Mouse (Mus musculus): ENCODE measurements around the gene Tram2. TPM values are rescaled to one million over a fixed set of nuclear protein-coding genes. Genes with fewer than 3 reads are reported as not detected.

Tram2 gene
- polyA plus RNA-seq, 1 experiment from 2014 or later = 3.5 TPM

DNA sequence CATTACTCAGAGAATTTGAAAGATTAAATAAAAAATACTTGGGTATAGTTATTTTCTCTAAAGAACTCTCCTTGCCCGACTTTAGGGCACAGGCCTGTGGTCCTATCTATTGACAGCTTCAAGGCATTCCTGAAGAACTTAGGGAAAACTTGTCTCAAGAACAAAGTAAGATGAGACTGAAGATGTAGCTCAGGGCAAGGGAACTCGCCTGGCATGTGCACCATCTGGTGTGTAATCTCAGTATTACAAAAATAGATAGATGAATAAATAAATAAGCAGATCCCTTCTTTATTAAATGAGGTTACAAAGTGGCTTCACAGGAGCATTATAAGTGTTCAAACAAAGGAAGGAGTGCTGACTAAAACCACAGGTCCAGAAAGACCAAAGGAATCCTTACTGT lies 94.9 kb downstream of the Tram2 start:
- H3K27ac ChIP-seq = no peak overlapping the region
- H3K9ac ChIP-seq = no peak overlapping the region
- no peak overlapping the region for H3K4me3 ChIP-seq
- H3K4me2 ChIP-seq (replicated peaks) = no peak overlapping the region
- no peaks in the 10 kb centered on the region for H3K27me3 ChIP-seq (replicated peaks)
- no peaks in the 10 kb centered on the region for H3K36me3 ChIP-seq
- no peaks in the 10 kb centered on the region for H3K4me1 ChIP-seq
- ATAC-seq (ENCODE audit: low FRiP score, low read depth) = no peak
- 86% methylated on average over 2 of the region's 2 CpGs for WGBS
- no peaks in the 10 kb centered on the region for H3K9me3 ChIP-seq

DNA sequence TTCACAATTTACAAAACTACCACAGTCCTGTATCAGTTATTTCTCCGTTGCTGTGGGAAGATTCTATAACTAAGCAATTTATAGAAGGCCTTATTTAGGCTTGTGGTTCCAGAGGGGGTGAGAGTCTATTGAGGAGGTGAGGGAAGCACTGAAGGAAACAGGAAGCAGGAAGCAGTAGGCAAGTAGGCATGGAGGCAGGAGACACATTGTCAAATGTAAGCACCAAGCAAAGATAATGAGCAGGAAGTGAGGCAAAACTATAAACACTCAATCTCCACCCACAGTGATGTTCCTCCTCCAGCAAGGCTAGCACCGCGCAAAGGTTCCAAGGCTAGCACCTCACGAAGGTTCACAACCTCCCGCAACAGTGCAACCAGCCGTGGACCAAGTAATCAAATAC lies 97.3 kb downstream of the Tram2 start:
- Histone ChIP-seq H3K27ac (no peak overlapping the region), H3K27me3 (replicated peaks) (no peaks in the 10 kb centered on the region), H3K4me1 (no peaks in the 10 kb centered on the region), H3K9ac (no peak overlapping the region), H3K4me3 (no peak overlapping the region), H3K9me3 (no peaks in the 10 kb centered on the region), H3K4me2 (replicated peaks) (no peak overlapping the region), H3K36me3 (no peaks in the 10 kb centered on the region)
- WGBS = 92% methylated on average over 6 of the region's 6 CpGs
- no peak for ATAC-seq (ENCODE audit: low FRiP score, low read depth)

DNA sequence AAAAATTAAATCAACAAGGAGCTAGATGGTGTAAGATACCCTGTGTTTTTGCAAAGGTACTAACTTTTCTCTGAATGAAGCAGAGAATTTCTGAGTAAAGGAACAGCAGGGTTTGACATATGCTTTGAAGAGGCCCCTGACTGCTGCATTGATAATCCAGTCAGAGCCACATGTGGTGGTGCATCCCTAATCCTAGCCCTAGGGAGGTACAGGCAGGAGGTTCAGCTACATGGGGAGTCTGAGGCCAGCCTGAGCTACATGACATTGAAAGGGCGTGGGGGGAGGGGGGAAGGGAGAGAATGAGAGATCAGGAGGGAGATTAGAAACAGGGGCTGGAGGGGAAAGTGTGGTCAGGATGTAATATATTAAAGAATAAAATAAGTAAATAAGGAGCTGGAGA lies 98.5 kb downstream of the Tram2 start:
- no peak overlapping the region for H3K27ac ChIP-seq
- H3K4me3 ChIP-seq = no peak overlapping the region
- no peaks in the 10 kb centered on the region for H3K9me3 ChIP-seq
- no peaks in the 10 kb centered on the region for H3K36me3 ChIP-seq
- 69% methylated on average over 1 of the region's 1 CpGs for WGBS
- ATAC-seq (ENCODE audit: low FRiP score, low read depth) = no peak
- no peak overlapping the region for H3K9ac ChIP-seq
- H3K27me3 ChIP-seq (replicated peaks) = no peaks in the 10 kb centered on the region
- no peaks in the 10 kb centered on the region for H3K4me1 ChIP-seq
- no peak overlapping the region for H3K4me2 ChIP-seq (replicated peaks)

DNA sequence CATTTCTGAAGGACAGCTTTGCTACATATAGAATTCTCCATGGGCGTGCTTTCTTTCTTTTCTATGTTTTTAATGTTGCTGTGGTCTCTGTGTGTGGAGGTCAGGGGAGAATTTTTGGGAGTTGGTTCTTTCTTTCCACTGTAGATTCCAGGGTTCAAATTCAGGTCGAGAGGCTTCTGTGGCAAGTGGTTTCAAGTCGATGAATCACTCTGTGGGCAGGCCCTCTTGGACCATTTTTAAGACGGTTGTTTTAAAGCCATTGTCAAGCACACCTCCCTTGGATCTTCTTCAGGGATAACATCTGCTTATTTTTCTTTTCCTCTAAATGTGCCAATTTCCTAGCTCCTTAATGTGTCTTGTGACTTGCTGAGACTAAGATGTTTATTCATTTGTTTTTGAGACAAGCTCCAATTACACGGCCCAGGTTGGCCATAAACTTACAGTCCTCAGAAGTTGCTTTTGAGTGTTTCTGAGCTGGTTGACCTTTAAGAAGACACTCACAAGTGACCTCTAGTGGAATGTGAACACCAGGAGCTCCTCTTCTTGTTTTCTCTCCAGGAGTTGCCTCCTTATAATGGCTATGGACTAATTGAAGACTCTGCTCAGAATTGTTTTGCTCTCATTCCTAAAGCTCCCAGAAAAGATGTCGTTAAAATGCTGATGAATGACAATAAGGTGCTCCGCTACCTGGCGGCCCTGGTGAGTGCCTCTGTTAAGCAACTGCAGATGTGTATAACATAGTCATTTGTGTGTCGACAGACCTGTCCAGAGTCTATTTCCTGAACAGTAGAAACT lies 104.5 kb downstream of the Tram2 start:
- 70% methylated on average over 9 of the region's 9 CpGs for WGBS
- no peak for ATAC-seq (ENCODE audit: low FRiP score, low read depth)
- no peak overlapping the region for H3K9ac ChIP-seq

DNA sequence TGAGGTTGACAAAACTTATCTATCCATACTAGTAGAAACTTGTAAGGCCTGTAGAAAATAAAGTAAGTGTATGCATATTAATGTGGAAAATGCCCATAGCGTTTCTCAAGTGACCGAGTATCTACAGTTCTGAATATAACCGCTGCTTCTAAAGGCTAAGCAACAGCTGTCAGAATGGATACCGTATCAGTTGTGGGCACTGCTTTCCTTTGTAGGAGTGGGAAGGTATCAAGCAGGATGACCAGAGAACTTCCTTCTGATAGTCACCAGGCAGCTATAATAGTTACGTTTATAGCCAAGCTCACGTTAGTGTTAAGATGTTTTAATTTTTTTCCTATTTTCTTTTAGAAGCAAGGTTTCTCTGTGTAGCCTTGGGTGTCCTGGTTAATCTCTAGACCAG lies 105.6 kb downstream of the Tram2 start:
- no peak for ATAC-seq (ENCODE audit: low FRiP score, low read depth)
- Histone ChIP-seq H3K4me2 (replicated peaks) (no peak overlapping the region), H3K9ac (no peak overlapping the region), H3K4me1 (no peaks in the 10 kb centered on the region), H3K4me3 (no peak overlapping the region), H3K9me3 (no peaks in the 10 kb centered on the region), H3K27me3 (replicated peaks) (no peaks in the 10 kb centered on the region), H3K27ac (no peak overlapping the region), H3K36me3 (no peaks in the 10 kb centered on the region)
- 93% methylated on average over 6 of the region's 6 CpGs for WGBS

More for the DNA sequence above, 104.5 kb downstream of the Tram2 start:
- no peak overlapping the region for H3K4me2 ChIP-seq (replicated peaks)
- H3K9me3 ChIP-seq = no peaks in the 10 kb centered on the region
- no peak overlapping the region for H3K27ac ChIP-seq
- H3K4me1 ChIP-seq = no peaks in the 10 kb centered on the region
- H3K36me3 ChIP-seq = no peaks in the 10 kb centered on the region
- H3K4me3 ChIP-seq = no peak overlapping the region
- no peaks in the 10 kb centered on the region for H3K27me3 ChIP-seq (replicated peaks)

DNA sequence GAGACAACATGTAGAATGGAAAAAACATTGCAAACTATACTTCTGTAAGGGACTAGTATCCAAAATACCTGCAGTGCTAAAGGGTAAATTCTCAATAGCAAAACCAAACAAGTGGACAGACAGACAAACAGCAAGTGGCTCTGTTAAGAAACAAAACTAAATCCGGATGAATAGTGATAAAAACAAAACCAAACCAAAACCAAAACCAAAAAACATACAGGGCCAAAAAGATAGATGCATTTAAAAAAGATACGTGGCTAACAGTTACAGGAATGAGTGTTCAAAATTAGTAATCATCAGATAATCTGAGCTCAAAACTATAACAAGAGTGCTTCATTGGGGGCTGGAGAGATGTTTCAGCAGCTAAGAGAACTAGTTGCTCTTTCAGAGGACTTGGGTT lies 109.4 kb downstream of the Tram2 start:
- H3K9ac ChIP-seq = no peak overlapping the region
- no peaks in the 10 kb centered on the region for H3K9me3 ChIP-seq
- H3K27ac ChIP-seq = no peak overlapping the region
- H3K27me3 ChIP-seq (replicated peaks) = no peaks in the 10 kb centered on the region
- no peak overlapping the region for H3K4me2 ChIP-seq (replicated peaks)
- H3K36me3 ChIP-seq = no peaks in the 10 kb centered on the region
- H3K4me1 ChIP-seq = no peaks in the 10 kb centered on the region
- no peak for ATAC-seq (ENCODE audit: low FRiP score, low read depth)
- H3K4me3 ChIP-seq = no peak overlapping the region
- WGBS = 81% methylated on average over 2 of the region's 2 CpGs

DNA sequence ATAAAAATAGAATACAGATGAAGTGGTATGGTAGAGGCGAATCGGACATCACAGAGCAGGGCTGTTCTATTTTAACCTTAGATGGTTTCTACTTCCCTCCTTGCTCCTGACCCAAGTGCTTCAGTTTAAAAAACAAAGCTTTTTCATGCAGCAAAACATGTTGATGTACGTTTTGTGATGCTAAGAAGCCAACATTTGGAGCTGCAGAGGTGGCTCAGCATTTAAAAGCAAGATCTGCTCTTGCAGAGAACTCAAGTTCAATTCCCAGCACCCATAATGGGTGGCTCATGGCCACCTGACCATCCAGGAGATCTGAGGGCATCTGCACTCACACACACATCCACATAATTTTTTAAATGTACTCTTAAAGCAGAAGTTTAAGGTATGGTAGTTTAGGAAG lies 124.2 kb downstream of the Tram2 start:
- Histone ChIP-seq H3K36me3 (no peaks in the 10 kb centered on the region), H3K4me3 (no peak overlapping the region), H3K9me3 (no peaks in the 10 kb centered on the region), H3K9ac (no peak overlapping the region), H3K4me1 (peaks cover 6% of the 10 kb centered on the region; the same call in 1 of the 2 replicates), H3K27ac (no peak overlapping the region), H3K27me3 (replicated peaks) (no peaks in the 10 kb centered on the region), H3K4me2 (replicated peaks) (no peak overlapping the region)
- 81% methylated on average over 3 of the region's 3 CpGs for WGBS
- ATAC-seq (ENCODE audit: low FRiP score, low read depth) = no peak

DNA sequence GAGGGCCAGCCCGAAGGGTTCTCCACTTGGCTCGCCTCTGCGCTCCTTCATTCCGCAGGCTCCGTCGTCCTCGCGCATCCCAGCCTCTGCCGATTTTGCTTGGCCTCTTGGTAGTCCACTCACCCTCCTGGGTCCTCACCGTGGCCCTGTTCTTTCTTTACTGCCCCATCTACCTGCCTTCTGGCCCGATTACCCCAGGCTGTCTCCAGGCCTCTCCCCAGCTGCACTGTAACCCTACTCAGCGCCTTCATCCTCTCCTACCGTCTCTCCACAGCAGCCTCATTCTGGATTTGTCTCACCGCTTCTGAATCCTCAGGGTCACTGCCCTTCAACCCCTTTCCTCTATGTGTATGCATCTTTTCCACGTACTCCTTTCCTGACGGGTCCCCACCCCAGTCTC lies 127.2 kb downstream of the Tram2 start:
- no peak; the same call in 1 of the 2 replicates for ATAC-seq (ENCODE audit: low FRiP score, low read depth)
- peak overlapping the region; percentile 37; the same call in 1 of the 2 replicates for H3K27ac ChIP-seq

DNA sequence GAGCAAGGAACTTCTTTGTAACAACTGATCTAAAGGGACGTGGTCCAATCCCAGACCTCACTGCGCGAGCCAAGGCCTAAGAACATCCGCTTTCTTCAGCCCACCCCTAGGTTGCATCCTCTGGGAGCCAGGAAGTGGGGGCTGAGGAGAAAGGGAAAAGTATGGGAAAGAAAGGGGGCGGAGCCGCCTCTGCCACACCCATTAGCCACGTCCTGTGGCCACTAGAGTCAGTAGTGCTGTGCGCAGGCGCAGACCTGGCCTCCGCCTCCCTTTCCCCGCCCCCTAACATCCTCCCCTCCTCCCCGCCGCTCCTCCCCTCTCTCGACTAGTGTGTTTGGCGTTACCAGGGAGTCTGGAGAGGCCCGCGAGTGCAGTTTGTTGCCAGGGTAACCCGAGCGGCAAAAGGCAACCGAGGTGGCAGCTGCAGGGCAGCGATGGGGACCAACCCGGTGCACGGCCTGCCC lies 127.7 kb downstream of the Tram2 start, which contains the start of gene Efhc1:
Gene Efhc1, plus strand, starts transcription at position 327 of the 464 bp plus-strand sequence.
- H3K27me3 ChIP-seq (replicated peaks) = no peaks in the 10 kb centered on the region
- H3K36me3 ChIP-seq = no peaks in the 10 kb centered on the region
- peaks cover 6% of the 10 kb centered on the region; the same call in 1 of the 2 replicates for H3K4me1 ChIP-seq
- WGBS = 2% methylated on average over 23 of the region's 23 CpGs
- peak within 1 kb of the TSS; percentile 64 for H3K9ac ChIP-seq
- peak within 1 kb of the TSS; percentile 64 for H3K4me2 ChIP-seq (replicated peaks)
- peak within 1 kb of the TSS; percentile 37; the same call in 1 of the 2 replicates for H3K27ac ChIP-seq
- no peaks in the 10 kb centered on the region for H3K9me3 ChIP-seq
- peak within 1 kb of the TSS; percentile 43 for H3K4me3 ChIP-seq
- peak; percentile 98 for ATAC-seq (ENCODE audit: low FRiP score, low read depth)

More for the DNA sequence above, 127.2 kb downstream of the Tram2 start:
- Histone ChIP-seq H3K36me3 (no peaks in the 10 kb centered on the region), H3K27me3 (replicated peaks) (no peaks in the 10 kb centered on the region), H3K9ac (peak overlapping the region; percentile 64), H3K4me3 (peak overlapping the region; percentile 43), H3K4me2 (replicated peaks) (peak overlapping the region; percentile 64), H3K9me3 (no peaks in the 10 kb centered on the region), H3K4me1 (peaks cover 6% of the 10 kb centered on the region; the same call in 1 of the 2 replicates)
- WGBS = 1% methylated on average over 16 of the region's 16 CpGs

Other genes starting within 250 kb of the Tram2 start
- 11.0 and 12.1 TPM in 2 replicates for gene Paqr8, start 188.6 kb downstream of the Tram2 start, polyA plus RNA-seq (2016; fragmentation: Nextera tagmentation; extraction: Ambion mirVana)
- gene Efhc1, start 127.6 kb downstream of the Tram2 start, polyA plus RNA-seq (2016; fragmentation: Nextera tagmentation; extraction: Ambion mirVana) = 1.4 and 1.5 TPM in 2 replicates
- gene Tmem14a, start 139.3 kb upstream of the Tram2 start, polyA plus RNA-seq (2016; fragmentation: Nextera tagmentation; extraction: Ambion mirVana) = 13.4 and 13.9 TPM in 2 replicates
- gene Gsta3, start 161.4 kb upstream of the Tram2 start, polyA plus RNA-seq (2016; fragmentation: Nextera tagmentation; extraction: Ambion mirVana) = 0.14 and 0.32 TPM in 2 replicates

Data from neural tube, embryonic 12.5 days (tissue).